Mouse (Mus musculus): ENCODE results near the gene St5. TPM values are rescaled to one million over a fixed set of nuclear protein-coding genes. Genes with fewer than 3 reads are reported as not detected.

St5 gene
- polyA plus RNA-seq, 1 experiment, result 28.6 TPM

DNA sequence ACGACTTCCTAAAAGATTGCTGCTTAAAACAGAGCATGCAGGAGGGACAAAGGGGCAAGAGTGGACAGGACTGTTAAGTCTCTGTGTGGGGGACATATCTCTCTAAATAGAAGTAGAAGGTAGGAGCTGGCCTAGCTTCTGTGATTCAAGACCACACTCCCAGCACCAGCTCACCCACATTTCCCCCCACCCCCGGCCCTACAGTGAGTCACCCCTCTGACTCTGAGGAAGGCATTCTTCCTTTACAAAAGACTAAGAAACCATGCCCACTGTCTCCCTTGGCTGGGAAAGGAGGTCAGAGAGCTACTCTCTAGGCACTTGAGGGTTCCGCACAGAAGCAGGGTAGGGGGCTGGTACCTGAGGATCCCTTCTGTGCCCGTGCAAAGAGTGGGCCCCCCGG lies 219.2 kb downstream of the St5 start:
- H3ac ChIP-seq (ENCODE audit: control insufficient read depth, insufficient read length, low read depth), result peak overlapping the region; percentile 18
- H3K4me3 ChIP-seq (ENCODE audit: insufficient read depth, poor library complexity, severe bottlenecking), result no peak overlapping the region
- TF ChIP-seq USF1 (IDR thresholded peaks at IDR 0.05; ENCODE audit: low read depth) (no peak), MAX (IDR thresholded peaks at IDR 0.05) (no peak), MYOD1 (IDR thresholded peaks at IDR 0.05; ENCODE audit: control insufficient read depth, insufficient read length, low read depth) (no peak), CTCF (IDR thresholded peaks at IDR 0.05; ENCODE audit: control insufficient read depth, insufficient read depth, insufficient read length) (no peak)
- no peaks in the 10 kb centered on the region for H3K27me3 ChIP-seq (ENCODE audit: control insufficient read depth, insufficient read depth, insufficient read length)
- no peaks in the 10 kb centered on the region for H3K36me3 ChIP-seq (ENCODE audit: control insufficient read depth, insufficient read depth)
- no peaks in the 10 kb centered on the region for H3K79me3 ChIP-seq (ENCODE audit: low read depth)
- H3K79me2 ChIP-seq (ENCODE audit: control insufficient read depth, insufficient read depth), result no peaks in the 10 kb centered on the region

DNA sequence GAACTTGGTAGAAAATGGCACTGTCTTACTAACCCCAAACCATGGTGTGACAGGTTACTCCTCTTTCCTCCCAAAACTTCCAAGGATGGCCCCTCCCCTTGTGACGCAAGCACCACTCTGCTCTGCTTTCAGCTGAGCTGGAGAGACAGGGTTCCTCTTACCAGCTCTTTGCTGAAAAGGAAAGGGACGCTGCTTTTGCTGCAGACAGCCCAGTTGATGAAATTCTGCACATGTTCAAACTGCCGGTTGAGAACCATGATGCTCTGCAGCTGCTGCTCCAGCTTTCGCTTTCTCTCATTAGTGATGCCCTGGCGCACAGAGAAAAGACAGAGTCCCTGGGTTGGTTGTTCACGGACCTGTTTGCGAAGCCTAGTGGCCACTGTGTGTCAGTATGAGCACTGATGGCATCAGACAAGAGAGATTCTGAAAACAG lies 222.6 kb downstream of the St5 start:
- no peaks in the 10 kb centered on the region for H3K36me3 ChIP-seq (ENCODE audit: control insufficient read depth, insufficient read depth)
- TF ChIP-seq CTCF (IDR thresholded peaks at IDR 0.05; ENCODE audit: control insufficient read depth, insufficient read depth, insufficient read length) (no peak), MYOD1 (IDR thresholded peaks at IDR 0.05; ENCODE audit: control insufficient read depth, insufficient read length, low read depth) (no peak), CEBPB (IDR thresholded peaks at IDR 0.05; ENCODE audit: low read depth) (no peak), MYOG (IDR thresholded peaks at IDR 0.05; ENCODE audit: control insufficient read depth, extremely low read depth, insufficient read length) (no peak), FOSL1 (IDR thresholded peaks at IDR 0.05; ENCODE audit: insufficient read depth, low read length, poor library complexity, severe bottlenecking) (no peak), USF1 (IDR thresholded peaks at IDR 0.05; ENCODE audit: low read depth) (no peak), MAX (IDR thresholded peaks at IDR 0.05) (no peak)
- no peaks in the 10 kb centered on the region for H3K27me3 ChIP-seq (ENCODE audit: control insufficient read depth, insufficient read depth, insufficient read length)
- H3K79me2 ChIP-seq (ENCODE audit: control insufficient read depth, insufficient read depth), result no peaks in the 10 kb centered on the region
- H3ac ChIP-seq (ENCODE audit: control insufficient read depth, insufficient read length, low read depth), result no peak overlapping the region
- H3K79me3 ChIP-seq (ENCODE audit: low read depth), result no peaks in the 10 kb centered on the region
- no peak overlapping the region for H3K4me3 ChIP-seq (ENCODE audit: insufficient read depth, poor library complexity, severe bottlenecking)

DNA sequence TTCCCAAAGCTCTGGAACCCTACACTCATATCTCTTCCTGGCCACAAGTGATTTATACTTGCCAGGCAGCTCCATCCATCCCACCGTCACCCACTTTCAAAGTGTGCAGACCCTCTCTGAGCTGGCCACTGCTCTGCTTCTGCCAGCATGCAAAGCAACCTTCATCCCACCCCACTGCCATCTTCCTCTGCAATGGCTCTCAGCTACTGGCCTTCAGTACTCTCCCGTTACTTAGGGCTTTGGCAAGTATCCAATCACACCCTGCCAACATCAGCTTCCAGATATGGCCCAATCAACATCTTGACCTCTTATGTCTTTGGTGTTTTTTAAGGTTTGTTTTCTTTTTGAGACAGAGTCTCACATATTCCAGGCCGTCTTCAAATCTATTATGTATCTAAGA lies 225.5 kb downstream of the St5 start:
- Histone ChIP-seq H3K27me3 (ENCODE audit: control insufficient read depth, insufficient read depth, insufficient read length) (no peaks in the 10 kb centered on the region), H3K79me3 (ENCODE audit: low read depth) (no peaks in the 10 kb centered on the region), H3K4me3 (ENCODE audit: insufficient read depth, poor library complexity, severe bottlenecking) (no peak overlapping the region), H3K79me2 (ENCODE audit: control insufficient read depth, insufficient read depth) (no peaks in the 10 kb centered on the region), H3ac (ENCODE audit: control insufficient read depth, insufficient read length, low read depth) (no peak overlapping the region), H3K36me3 (ENCODE audit: control insufficient read depth, insufficient read depth) (no peaks in the 10 kb centered on the region)
- TF ChIP-seq USF1 (IDR thresholded peaks at IDR 0.05; ENCODE audit: low read depth) (no peak), MAX (IDR thresholded peaks at IDR 0.05) (no peak), MYOG (IDR thresholded peaks at IDR 0.05; ENCODE audit: control insufficient read depth, extremely low read depth, insufficient read length) (no peak), CEBPB (IDR thresholded peaks at IDR 0.05; ENCODE audit: low read depth) (no peak), CTCF (IDR thresholded peaks at IDR 0.05; ENCODE audit: control insufficient read depth, insufficient read depth, insufficient read length) (no peak)

Small RNAs within 50 kb of the gene (microRNA-seq; reads per million reads assigned to microRNA genes)
- not detected for gene Gm47284 (ENCODE audit: borderline microRNAs expressed)

Other genes with a start within 250 kb of the St5 start
- gene Trim66, start 195.5 kb downstream of the St5 start, polyA plus RNA-seq (2012; fragmentation: generic; extraction: Trizol), result 0.57 TPM
- gene Rpl27a, start 184.5 kb downstream of the St5 start, polyA plus RNA-seq (2012; fragmentation: generic; extraction: Trizol), result 1,692 TPM
- gene Akip1, start 85 bp upstream of the St5 start, polyA plus RNA-seq (2012; fragmentation: generic; extraction: Trizol), result 7.0 TPM
- 0.35 TPM for gene BC051019, start 20.2 kb upstream of the St5 start, polyA plus RNA-seq (2012; fragmentation: generic; extraction: Trizol)
- 0.11 TPM for gene Ascl3, start 28.1 kb upstream of the St5 start, polyA plus RNA-seq (2012; fragmentation: generic; extraction: Trizol)
- gene Tmem9b, start 49.3 kb upstream of the St5 start, polyA plus RNA-seq (2012; fragmentation: generic; extraction: Trizol), result 39.0 TPM
- gene Nrip3, start 78.4 kb upstream of the St5 start, polyA plus RNA-seq (2012; fragmentation: generic; extraction: Trizol), result not detected
- 0.06 TPM for gene Scube2, start 162.1 kb upstream of the St5 start, polyA plus RNA-seq (2012; fragmentation: generic; extraction: Trizol)